Mouse (Mus musculus): ENCODE results near the gene Shkbp1. TPM values are rescaled to one million over a fixed set of nuclear protein-coding genes. Genes with fewer than 3 reads are reported as not detected.

Gene Shkbp1
- 36.8 and 46.2 TPM in 2 replicates for polyA plus RNA-seq (2015; fragmentation: Nextera tagmentation; extraction: Ambion mirVana)

DNA sequence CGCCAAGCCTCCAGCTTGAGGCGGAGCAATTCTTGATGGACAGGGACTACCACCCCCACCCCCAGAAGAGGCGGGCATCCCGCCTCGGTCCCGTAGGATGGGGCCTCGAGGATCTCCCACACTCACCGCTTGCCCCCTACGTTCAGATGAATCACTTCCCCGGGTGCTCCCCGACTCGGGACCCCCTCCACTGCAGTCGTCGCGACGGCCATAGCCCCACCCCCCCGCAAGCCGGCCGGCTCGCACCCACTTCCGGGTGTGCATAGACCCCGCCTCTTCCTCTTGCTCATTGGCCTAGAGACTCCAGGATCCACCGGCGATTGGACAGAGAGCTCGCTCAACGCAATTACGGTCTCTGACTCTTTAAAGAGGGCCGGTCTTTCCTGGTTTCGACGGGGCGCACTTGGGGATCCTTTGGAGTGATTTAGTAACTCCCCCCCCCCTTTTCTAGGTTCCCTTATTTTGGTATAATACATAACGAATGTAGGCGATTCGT is at the start of gene Shkbp1:
Gene Shkbp1 (minus strand): TSS at position 275 of the 496 bp plus-strand sequence.
- Histone ChIP-seq H3K9me3 (replicated peaks) (no peaks in the 10 kb centered on the region), H3K4me1 (peaks cover 29% of the 10 kb centered on the region), H3K27ac (replicated peaks) (peak within 1 kb of the TSS; percentile 44; the same call in 1 of the 2 replicates), H3K4me2 (replicated peaks) (peak within 1 kb of the TSS; percentile 78), H3K4me3 (replicated peaks) (peak within 1 kb of the TSS; percentile 78), H3K27me3 (peaks cover 7% of the 10 kb centered on the region), H3K36me3 (no peaks in the 10 kb centered on the region), H3K9ac (peak within 1 kb of the TSS; percentile 26)
- under 1% methylated on average over 34 of the region's 34 CpGs for WGBS
- ATAC-seq (ENCODE audit: insufficient number of reproducible peaks, low FRiP score, low TSS enrichment, low read depth): peak; percentile 94

DNA sequence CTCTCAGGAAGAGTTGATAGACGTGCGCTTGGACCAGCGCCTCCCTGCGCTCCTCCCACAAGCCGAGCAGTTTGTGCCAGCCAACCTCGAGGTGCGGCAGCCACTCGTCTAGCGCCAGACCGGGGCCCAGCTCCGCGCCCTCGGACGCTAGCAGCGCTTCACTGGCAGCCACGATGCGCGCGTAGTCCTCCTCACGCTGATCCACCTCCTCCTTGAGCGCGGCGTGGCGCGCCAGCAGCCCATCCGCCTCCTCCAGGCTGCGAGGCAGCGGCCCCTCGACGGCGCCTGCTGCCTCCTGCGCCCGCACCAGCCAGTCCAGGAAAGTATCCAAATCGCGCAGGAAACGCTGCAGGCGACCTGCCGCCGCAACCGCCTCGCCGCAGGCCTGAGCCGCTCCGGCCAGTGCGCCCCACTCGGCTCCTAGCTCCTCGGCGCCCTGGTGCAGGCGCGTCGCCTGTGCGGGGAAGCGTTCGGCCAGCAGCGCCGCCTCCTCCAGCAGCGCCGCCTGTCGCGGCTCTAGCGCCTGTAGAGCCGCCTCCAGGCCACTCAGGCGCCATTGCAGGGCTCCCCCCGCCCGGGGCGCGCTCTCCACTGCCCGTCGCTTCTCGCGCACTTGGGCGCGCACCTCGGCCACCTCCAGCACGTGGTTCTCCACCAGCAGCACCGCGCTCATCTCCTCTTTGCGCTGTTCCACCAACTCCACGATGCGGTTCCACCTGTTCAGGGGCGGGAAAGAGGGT is 48.6 kb upstream of the Shkbp1 start:
- Histone ChIP-seq H3K9ac (no peak overlapping the region), H3K4me1 (peaks cover 27% of the 10 kb centered on the region), H3K4me2 (replicated peaks) (peak overlapping the region; percentile 28), H3K27ac (replicated peaks) (no peak overlapping the region), H3K36me3 (no peaks in the 10 kb centered on the region), H3K4me3 (replicated peaks) (peak overlapping the region; percentile 14), H3K9me3 (replicated peaks) (peaks cover 8% of the 10 kb centered on the region; the same call in 1 of the 2 replicates), H3K27me3 (peaks cover 90% of the 10 kb centered on the region)
- no peak for ATAC-seq (ENCODE audit: insufficient number of reproducible peaks, low FRiP score, low TSS enrichment, low read depth)
- 6% methylated on average over 79 of the region's 81 CpGs for WGBS

DNA sequence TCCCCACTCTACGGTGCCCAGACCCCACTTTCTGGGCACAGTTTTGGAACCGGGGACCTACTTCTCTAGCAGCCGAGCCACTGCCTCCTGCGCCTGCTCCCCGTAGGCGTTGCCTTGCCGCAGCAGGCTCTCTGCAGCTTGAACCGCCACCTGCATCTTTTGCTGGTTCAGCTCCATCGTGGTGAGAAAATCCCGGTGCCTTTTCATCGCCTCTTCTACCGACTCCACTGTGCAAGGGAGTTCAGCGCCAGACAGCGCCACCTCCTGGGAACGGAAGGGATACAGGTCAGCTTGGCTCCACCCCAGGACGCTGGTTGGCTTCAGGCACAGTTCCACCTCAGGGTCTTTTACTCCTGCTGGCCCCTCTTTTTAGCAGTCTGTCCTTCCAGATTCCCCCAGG is 46.9 kb upstream of the Shkbp1 start:
- no peak overlapping the region for H3K9ac ChIP-seq
- H3K4me3 ChIP-seq (replicated peaks): no peak overlapping the region
- H3K36me3 ChIP-seq: no peaks in the 10 kb centered on the region
- 13% methylated on average over 16 of the region's 16 CpGs for WGBS
- no peak overlapping the region for H3K27ac ChIP-seq (replicated peaks)
- peaks cover 11% of the 10 kb centered on the region for H3K4me1 ChIP-seq
- ATAC-seq (ENCODE audit: insufficient number of reproducible peaks, low FRiP score, low TSS enrichment, low read depth): no peak
- peaks cover 8% of the 10 kb centered on the region; the same call in 1 of the 2 replicates for H3K9me3 ChIP-seq (replicated peaks)
- peaks cover 85% of the 10 kb centered on the region for H3K27me3 ChIP-seq
- H3K4me2 ChIP-seq (replicated peaks): no peak overlapping the region

DNA sequence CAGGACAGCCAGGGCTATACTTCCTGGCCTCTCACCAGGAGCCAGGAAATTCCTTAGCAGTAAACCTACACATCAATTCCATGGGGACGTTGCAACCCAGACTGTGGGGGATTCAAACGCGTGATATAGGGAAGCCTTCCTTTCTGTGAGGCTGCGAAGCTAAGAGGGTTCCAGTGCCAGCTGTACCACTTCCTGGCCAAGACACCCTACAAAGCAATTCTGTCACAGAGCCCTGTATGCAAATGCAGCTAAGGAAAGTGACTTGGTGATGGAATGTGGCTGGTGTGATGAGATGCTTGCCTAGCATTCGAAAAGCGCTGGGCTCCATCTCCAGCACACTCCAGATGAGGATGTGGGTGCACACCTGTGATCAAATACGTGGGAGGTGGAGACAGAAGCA is 44.7 kb upstream of the Shkbp1 start:
- Histone ChIP-seq H3K9me3 (replicated peaks) (peaks cover 8% of the 10 kb centered on the region; the same call in 1 of the 2 replicates), H3K4me2 (replicated peaks) (no peak overlapping the region), H3K36me3 (no peaks in the 10 kb centered on the region), H3K27me3 (peaks cover 85% of the 10 kb centered on the region), H3K4me3 (replicated peaks) (no peak overlapping the region), H3K27ac (replicated peaks) (no peak overlapping the region), H3K9ac (no peak overlapping the region), H3K4me1 (peaks cover 27% of the 10 kb centered on the region)
- no peak for ATAC-seq (ENCODE audit: insufficient number of reproducible peaks, low FRiP score, low TSS enrichment, low read depth)
- WGBS: 74% methylated on average over 7 of the region's 7 CpGs

DNA sequence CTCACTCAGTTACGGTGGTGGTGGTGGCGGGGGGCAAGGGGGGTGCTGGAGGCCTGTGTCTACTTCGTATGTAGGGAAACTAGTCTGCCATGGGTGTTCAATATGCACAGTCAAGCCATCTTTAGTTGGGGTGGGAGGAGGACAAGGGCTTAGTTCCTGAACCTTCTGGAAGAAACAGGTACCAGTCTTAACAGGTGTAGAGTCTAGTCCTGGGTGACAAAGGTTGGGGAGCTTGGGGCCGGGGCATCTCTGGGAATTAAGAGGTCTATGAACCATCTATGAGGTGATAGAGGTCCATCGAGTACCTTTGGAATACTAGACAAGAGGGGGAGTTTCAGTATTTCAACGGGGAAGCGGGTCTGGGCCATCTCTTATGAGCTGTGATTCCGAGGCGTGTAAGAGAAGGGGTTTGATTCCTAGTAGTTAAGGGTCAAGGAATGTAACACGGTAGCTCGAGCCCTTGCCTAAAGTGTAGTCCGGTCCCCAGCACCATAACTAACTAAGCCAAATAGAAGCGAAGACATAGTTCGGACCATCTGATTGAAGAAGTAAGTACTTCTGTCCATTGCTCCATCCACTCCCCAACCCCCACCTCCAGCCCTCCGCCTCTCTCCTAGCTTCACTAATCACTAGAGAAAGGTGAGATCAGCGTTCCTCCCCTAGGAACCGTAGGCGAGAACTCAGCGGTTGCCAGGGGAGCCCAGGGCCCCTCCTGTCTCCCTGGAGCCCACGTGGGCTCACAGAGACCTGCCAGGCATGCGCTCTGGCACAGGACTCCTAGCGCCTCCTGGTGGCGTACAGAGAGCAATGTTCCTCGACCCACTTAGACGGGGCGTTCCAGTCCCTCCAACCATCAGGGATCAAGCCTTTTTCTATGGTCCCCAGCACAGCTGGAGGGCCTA is 41.5 kb upstream of the Shkbp1 start:
- WGBS: 16% methylated on average over 26 of the region's 26 CpGs
- H3K27me3 ChIP-seq: peaks cover 81% of the 10 kb centered on the region
- 0 out of 2 replicates have a peak overlapping the region, but pooled peaks have one; percentile 8 for H3K4me3 ChIP-seq (replicated peaks)
- H3K9me3 ChIP-seq (replicated peaks): no peaks in the 10 kb centered on the region
- H3K9ac ChIP-seq: no peak overlapping the region
- ATAC-seq (ENCODE audit: insufficient number of reproducible peaks, low FRiP score, low TSS enrichment, low read depth): no peak
- no peaks in the 10 kb centered on the region for H3K36me3 ChIP-seq
- H3K4me1 ChIP-seq: peaks cover 18% of the 10 kb centered on the region
- no peak overlapping the region for H3K27ac ChIP-seq (replicated peaks)
- peak overlapping the region; percentile 79; the same call in 1 of the 2 replicates for H3K4me2 ChIP-seq (replicated peaks)

DNA sequence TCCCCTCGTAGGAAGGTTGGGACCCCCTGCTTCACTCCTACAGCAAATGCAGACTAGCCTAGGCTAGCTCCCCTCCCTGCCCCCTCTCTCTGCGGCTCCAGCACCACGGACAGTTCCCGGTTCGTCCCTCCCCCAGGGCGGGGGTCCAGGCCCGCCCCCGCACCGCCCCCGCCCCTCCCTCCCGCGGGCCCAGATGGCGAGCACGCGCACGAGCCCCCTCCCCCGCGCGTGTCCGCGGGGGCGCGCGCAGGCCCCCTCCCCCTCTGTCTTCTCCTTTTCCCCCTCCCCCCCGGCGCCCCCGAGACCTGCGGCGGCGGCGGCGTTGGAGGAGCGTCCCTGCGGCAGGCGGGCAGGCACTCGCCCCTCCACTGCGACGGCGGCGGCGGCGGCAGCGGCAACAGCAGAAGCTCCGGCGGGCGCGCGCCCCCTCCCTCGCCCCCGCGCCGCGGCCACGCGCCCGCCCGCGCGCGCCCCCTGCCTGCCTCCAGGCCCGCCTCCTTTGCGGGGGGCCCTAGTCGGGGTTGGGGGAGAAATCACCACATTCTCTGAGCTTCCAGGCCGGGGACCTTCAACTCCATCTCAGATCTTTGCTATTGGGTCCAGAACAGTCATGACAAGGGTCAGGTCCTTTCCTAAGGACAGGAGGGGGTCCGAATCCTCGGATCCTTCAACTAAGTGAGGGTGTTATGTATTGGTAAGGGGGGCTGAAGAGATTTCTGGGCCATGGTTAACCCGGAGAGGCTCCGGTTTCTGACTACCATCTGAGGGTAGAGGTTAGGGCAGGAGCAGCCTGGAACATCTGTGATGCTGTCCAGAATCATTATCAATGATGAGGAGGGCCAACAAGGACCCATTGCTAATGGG is 40.6 kb upstream of the Shkbp1 start:
- 2% methylated on average over 25 of the region's 68 CpGs for WGBS
- Histone ChIP-seq H3K27me3 (peaks cover 77% of the 10 kb centered on the region), H3K4me1 (peaks cover 18% of the 10 kb centered on the region), H3K9me3 (replicated peaks) (no peaks in the 10 kb centered on the region), H3K4me2 (replicated peaks) (peak overlapping the region; percentile 79), H3K4me3 (replicated peaks) (peak overlapping the region; percentile 52), H3K27ac (replicated peaks) (no peak overlapping the region), H3K36me3 (no peaks in the 10 kb centered on the region), H3K9ac (no peak overlapping the region)
- peak; percentile 26; the same call in 1 of the 2 replicates for ATAC-seq (ENCODE audit: insufficient number of reproducible peaks, low FRiP score, low TSS enrichment, low read depth)

DNA sequence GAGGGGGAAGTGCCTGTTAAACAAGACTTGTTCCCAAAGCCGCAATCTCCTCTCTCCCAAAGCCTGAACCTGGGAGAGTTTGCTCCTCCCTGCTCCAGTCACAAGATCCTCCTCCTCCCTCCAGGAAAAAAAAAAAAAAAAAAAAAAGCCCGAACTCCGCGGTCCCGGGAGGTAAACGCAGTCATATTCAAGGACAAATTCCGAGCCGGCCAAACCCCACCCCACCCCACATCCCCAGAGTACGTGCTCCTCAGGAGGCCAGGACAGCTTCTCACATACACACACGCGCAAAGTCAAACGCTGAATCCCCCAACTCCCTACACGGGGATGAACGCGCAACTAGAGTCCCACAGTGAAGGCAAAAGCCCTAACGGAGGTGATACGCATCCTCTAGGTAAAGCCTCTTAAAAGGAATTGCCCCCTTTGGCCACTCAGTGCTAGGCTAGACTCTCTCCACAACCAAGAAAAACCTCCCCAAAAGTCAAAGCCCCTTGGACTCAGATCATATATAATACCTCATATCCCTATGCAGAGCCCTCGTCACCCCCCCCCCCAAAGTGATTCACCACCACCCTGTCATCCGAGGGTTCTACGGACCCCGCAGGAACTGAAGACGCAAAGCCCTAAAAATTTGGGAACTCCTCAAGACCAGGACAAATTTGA is 39.8 kb upstream of the Shkbp1 start:
- peaks cover 77% of the 10 kb centered on the region for H3K27me3 ChIP-seq
- peak overlapping the region; percentile 79 for H3K4me2 ChIP-seq (replicated peaks)
- H3K27ac ChIP-seq (replicated peaks): no peak overlapping the region
- H3K4me3 ChIP-seq (replicated peaks): peak overlapping the region; percentile 52
- H3K4me1 ChIP-seq: peaks cover 18% of the 10 kb centered on the region
- H3K9me3 ChIP-seq (replicated peaks): no peaks in the 10 kb centered on the region
- H3K36me3 ChIP-seq: no peaks in the 10 kb centered on the region
- no peak overlapping the region for H3K9ac ChIP-seq
- 3% methylated on average over 22 of the region's 22 CpGs for WGBS
- ATAC-seq (ENCODE audit: insufficient number of reproducible peaks, low FRiP score, low TSS enrichment, low read depth): no peak

DNA sequence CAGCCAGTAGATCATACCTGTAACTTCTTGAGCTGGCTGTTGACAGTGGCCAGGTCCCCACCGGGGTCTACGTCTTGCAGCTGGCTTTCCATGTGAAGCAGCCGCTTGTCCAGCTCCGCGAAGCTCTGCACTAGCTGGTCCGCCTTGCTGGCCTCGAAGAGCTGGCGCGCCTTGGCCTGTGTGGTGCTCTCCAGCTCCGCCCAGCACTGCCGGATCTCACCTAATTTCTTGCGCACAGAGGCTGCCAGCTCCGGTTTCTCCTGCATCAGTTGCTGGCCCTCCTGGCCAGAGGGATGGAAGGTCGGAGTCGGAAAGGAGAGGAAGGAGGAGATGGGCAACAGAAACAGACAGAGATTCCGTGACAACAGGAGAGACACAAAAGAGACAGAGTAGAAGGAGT is 35.6 kb upstream of the Shkbp1 start:
- no peak overlapping the region for H3K4me3 ChIP-seq (replicated peaks)
- peaks cover 52% of the 10 kb centered on the region for H3K27me3 ChIP-seq
- H3K9ac ChIP-seq: no peak overlapping the region
- no peak for ATAC-seq (ENCODE audit: insufficient number of reproducible peaks, low FRiP score, low TSS enrichment, low read depth)
- WGBS: 37% methylated on average over 16 of the region's 16 CpGs
- H3K36me3 ChIP-seq: no peaks in the 10 kb centered on the region
- H3K4me1 ChIP-seq: peaks cover 4% of the 10 kb centered on the region
- H3K9me3 ChIP-seq (replicated peaks): no peaks in the 10 kb centered on the region
- H3K4me2 ChIP-seq (replicated peaks): no peak overlapping the region
- H3K27ac ChIP-seq (replicated peaks): no peak overlapping the region

DNA sequence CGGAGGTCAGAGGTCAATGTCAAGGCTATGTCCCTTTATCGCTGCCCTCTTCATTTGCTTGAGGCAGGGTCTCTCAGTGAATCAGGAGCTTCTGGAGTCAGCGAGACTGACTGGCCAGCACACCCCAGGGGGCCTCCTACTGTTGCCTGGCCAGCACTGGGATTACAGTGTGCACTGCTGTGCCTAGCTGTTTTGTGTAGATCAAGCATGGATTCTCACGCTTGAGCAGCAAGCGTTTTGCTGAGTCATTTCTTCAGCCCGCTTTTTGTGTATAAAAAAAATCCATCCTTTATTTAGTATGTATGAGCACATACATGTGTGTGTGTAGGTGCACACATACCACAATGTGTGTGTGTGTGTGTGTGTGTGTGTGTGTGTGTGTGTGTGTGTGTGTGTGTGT is 33.4 kb upstream of the Shkbp1 start:
- H3K4me2 ChIP-seq (replicated peaks): no peak overlapping the region
- H3K27ac ChIP-seq (replicated peaks): no peak overlapping the region
- peaks cover 4% of the 10 kb centered on the region; the same call in 1 of the 2 replicates for H3K4me1 ChIP-seq
- no peaks in the 10 kb centered on the region for H3K36me3 ChIP-seq
- peaks cover 30% of the 10 kb centered on the region for H3K27me3 ChIP-seq
- 64% methylated on average over 6 of the region's 6 CpGs for WGBS
- H3K9me3 ChIP-seq (replicated peaks): no peaks in the 10 kb centered on the region
- H3K9ac ChIP-seq: no peak overlapping the region
- ATAC-seq (ENCODE audit: insufficient number of reproducible peaks, low FRiP score, low TSS enrichment, low read depth): no peak
- no peak overlapping the region for H3K4me3 ChIP-seq (replicated peaks)

DNA sequence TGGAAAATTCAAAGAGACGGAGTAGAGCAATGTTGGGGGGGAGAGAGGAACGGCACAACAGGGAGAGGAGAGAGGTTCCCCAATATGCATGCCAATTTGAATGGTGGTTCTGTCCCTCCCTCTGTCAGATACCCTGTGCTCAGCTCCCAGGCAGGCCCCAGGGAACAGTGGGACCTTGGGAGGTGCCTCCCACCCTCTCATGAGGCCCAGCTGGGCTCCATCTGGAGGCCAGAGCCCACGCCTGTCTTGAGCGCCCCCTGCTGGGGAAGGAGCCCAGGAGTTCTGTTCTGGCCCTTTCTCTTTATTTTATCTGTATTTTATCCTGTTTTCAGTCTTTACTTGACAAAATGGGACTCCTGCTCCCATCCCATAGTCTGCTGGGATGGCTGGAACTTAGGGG is 28.9 kb upstream of the Shkbp1 start:
- no peak; the same call in 1 of the 2 replicates for ATAC-seq (ENCODE audit: insufficient number of reproducible peaks, low FRiP score, low TSS enrichment, low read depth)
- 16% methylated on average over 4 of the region's 4 CpGs for WGBS
- no peaks in the 10 kb centered on the region for H3K9me3 ChIP-seq (replicated peaks)

More for the DNA sequence above, 28.9 kb upstream of the Shkbp1 start:
- no peak overlapping the region for H3K27ac ChIP-seq (replicated peaks)
- no peak overlapping the region for H3K4me3 ChIP-seq (replicated peaks)
- no peak overlapping the region for H3K9ac ChIP-seq
- H3K4me1 ChIP-seq: peaks cover 4% of the 10 kb centered on the region; the same call in 1 of the 2 replicates
- H3K36me3 ChIP-seq: no peaks in the 10 kb centered on the region
- H3K4me2 ChIP-seq (replicated peaks): no peak overlapping the region
- H3K27me3 ChIP-seq: no peaks in the 10 kb centered on the region; the same call in 1 of the 2 replicates

Data from embryonic facial prominence, embryonic 15.5 days (tissue).